Mouse (Mus musculus) bone marrow macrophage, adult 2 months (primary cell): ENCODE measurements at regions not wholly inside any gene's neighbourhood (a gene's known extent, or its start where the extent isn't known, plus 50 kb on each side); places are given as distances from the start of the nearest gene placed in this dataset.
A peak's percentile ranks its signal among the peaks of the same experiment; 100 is the strongest.

Experiments used
- H3K27ac ChIP-seq: 2 replicates; pipeline ENCODE4 v1.5.1; 2012; ENCODE audit warnings: low read depth, low read length; ENCODE audit not compliant: insufficient read depth
- H3K4me1 ChIP-seq: 2 replicates; pipeline ENCODE4 v1.6.1; 2012; ENCODE audit warnings: low read length; ENCODE audit not compliant: control insufficient read depth, insufficient read depth
- H3K4me3 ChIP-seq: 2 replicates; pipeline ENCODE4 v1.5.1; 2012; ENCODE audit warnings: mild to moderate bottlenecking, low read length, moderate library complexity; ENCODE audit not compliant: insufficient read depth
- CTCF ChIP-seq: IDR thresholded peaks from 2 replicates; pipeline ENCODE4 v1.5.1; 2012; ENCODE audit warnings: low read depth, mild to moderate bottlenecking, low read length, moderate library complexity
- POLR2A ChIP-seq: IDR thresholded peaks from 2 replicates; pipeline ENCODE4 v1.6.1; 2012; ENCODE audit warnings: mild to moderate bottlenecking, low read depth, low read length, borderline replicate concordance

DNA sequence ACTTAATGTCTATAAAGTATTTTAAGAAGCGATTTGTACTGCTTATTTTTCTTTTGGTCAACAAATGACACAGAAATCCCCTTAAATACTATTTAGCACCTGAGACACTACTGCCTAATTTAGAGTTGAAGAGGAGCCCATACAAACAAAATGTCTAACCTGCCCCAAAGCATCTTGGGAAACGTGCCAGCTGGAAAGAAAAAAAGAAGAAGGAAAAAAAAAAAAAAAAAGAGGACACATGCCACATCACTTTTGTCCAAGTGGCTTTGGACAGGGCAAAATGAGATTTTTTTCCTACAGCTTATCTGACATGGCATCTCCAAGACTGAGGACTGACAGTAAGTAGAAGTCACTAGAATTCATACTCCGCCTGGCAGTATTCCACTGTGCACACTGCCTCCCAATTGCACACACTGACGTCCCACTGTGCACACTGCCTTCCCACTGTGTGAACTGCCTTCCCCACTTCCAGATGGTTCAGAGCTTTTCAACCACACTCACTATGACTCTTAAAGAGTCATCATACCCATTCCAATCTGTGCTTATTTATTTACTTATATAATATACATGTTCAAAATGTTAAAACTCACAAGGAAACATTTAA lies 135.3 kb upstream of the Slc44a1 start:
- TF ChIP-seq POLR2A (no peak), CTCF (no peak)
- Histone ChIP-seq H3K4me3 (no peak overlapping the region), H3K4me1 (peaks cover 38% of the 10 kb centered on the region), H3K27ac (peak overlapping the region; percentile 92)

DNA sequence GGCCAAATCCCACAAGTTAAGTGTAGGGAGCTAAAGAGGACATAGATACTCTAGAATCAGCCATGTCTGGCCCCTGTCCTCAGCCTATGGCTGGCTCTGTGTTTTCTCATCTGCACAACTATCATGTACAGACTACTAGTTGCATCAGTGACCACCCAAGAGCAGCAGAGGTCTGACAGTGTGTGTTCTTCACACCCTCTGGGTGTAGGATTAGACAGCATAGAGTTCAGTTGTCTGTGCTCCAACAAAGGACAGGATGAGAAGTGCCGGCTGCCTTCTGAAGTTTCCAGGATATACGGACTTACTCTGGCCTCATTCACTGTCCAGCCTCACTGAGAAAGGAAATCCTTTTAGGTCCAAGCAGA lies 135.9 kb upstream of the Slc44a1 start:
- H3K4me3 ChIP-seq = no peak overlapping the region
- peak overlapping the region; percentile 92 for H3K27ac ChIP-seq
- H3K4me1 ChIP-seq = peaks cover 38% of the 10 kb centered on the region
- no peak for TF ChIP-seq POLR2A
- TF ChIP-seq CTCF = no peak

DNA sequence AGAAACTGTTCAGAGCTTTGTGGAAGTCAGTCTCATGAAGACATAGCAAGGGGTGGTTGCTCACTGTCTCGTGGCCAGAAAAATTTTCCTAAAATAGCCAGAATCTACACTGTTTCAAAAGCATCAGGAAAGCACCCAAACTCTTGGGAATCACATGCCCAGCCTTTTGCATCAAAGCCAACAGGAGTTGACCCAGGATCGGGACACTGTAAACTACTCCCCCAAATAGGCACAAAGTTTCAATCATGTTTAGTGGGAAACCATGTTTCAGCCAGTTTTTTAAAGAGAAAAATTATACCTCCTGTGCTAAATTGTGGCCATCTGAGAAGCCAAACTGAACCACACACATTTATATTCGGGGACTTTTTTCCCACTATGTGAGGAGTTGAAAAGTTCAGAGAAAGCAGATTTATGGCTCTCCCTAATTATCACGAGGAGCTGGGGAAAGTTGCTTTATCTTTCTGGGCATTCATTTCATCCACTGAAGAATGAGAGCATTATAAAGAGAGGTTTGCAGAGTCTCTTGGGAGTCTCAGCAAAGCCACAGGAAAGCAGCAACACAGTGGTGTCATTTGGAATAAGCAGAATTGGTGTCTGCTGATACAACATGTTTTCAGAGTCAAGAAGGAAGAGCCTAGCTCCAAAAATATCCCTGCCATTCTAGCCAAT lies 136.5 kb upstream of the Slc44a1 start:
- H3K27ac ChIP-seq = peak overlapping the region; percentile 92
- TF ChIP-seq CTCF = no peak
- no peak for TF ChIP-seq POLR2A
- H3K4me3 ChIP-seq = no peak overlapping the region
- peaks cover 34% of the 10 kb centered on the region for H3K4me1 ChIP-seq

DNA sequence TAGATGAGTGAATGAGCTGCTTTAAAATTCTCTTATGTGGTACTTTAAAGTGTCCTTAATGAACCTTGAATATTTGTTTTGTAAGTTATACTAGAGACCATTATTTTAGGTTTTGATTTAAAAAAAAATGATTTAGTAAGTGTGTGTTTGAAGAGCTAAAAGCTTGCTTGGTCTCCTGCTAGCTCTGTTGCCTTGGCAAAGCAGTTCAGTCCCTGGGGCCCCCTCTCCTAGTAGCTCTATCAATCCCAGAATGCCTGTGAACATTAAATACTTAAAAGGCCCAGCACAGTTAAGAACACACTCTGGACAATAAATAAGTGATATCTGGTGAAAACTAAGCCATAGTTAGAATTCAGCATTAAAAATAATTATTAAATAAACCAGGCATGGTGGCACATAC lies 138.3 kb upstream of the Abca1 start:
- TF ChIP-seq POLR2A (no peak), CTCF (no peak)
- Histone ChIP-seq H3K27ac (no peak overlapping the region), H3K4me1 (peaks cover 4% of the 10 kb centered on the region), H3K4me3 (no peak overlapping the region)

DNA sequence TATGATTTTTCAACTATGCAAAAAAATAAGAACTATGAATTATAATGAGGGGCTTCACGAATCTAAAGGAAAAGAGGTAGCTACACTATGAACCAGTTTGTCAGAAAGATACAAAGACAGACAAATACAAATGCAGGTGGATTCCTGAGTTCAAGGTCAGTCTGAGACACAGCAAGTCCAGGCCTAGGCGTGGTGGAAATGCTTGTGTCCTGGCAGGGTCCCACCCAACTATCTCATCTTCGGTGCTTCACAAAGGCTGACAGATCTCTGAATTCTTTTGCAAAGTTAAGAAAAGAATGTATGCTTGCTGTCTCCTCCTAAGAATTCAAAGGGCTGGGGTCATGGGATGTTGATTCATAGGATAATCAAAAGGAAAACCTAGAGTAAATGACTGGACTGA lies 132.9 kb upstream of the Abca1 start:
- Histone ChIP-seq H3K4me3 (no peak overlapping the region), H3K4me1 (no peaks in the 10 kb centered on the region), H3K27ac (no peak overlapping the region)
- TF ChIP-seq POLR2A (no peak), CTCF (no peak)

DNA sequence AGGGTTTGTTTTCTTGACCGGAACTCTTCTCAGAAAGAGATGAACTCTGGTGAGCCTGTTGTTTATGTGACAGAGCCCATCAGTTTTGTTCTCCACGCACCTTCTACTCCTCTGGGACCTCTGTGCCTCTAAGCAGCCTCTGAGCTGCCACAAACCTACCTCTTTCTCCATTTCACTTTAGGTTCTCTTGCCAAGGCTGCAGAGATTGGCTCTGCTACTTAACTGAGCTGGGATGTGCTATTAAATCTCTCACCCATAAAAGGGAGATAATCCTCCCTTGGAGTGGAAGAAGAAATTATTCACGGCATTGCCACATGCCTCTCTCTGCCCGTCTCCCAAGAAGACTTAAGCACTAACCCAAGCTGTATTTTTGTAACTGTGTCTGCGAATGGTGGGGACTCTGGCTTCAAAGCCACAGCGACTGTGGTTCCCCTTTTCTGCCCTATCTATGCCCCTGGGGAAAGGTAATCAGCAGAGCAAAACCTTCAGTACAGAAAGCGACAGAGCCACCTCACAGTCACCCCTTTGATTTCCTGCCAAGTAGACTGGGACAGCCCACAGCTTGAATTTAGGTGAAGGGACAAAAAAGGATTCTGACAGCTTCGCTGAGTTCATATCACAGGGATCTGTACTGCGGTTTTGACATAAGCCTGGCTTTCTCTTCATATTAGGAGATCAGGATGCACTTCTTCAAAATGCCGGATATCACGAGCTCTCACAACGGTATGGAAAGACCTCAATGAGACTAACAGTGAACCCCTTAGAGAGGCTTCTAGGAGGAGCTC lies 118.2 kb upstream of the Abca1 start:
- peaks cover 15% of the 10 kb centered on the region for H3K4me1 ChIP-seq
- peak overlapping the region; percentile 63 for H3K27ac ChIP-seq
- H3K4me3 ChIP-seq = no peak overlapping the region
- TF ChIP-seq CTCF (no peak), POLR2A (no peak)

DNA sequence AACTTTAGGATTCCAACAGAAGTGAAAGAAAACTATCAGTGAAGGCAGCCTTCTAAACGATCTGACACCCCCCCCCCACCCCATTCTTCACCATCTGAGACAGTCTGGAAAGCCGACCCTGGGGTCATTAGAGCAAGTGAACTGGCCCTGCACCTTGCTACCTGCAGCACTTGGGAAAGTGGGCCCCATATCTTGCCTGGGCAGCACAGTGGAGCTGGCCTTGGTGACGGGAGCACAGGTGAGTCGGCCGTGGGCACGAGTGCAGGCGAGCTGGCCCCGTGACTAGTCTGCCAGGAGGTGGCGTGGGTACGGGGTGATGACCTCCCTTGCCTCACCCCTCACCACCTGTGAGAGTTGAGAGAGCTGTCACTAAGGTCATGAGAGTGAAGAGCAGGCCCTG lies 110.7 kb upstream of the Abca1 start:
- H3K4me3 ChIP-seq = no peak overlapping the region
- no peak for TF ChIP-seq POLR2A
- TF ChIP-seq CTCF = no peak
- peak overlapping the region; percentile 64 for H3K27ac ChIP-seq
- H3K4me1 ChIP-seq = peaks cover 27% of the 10 kb centered on the region

DNA sequence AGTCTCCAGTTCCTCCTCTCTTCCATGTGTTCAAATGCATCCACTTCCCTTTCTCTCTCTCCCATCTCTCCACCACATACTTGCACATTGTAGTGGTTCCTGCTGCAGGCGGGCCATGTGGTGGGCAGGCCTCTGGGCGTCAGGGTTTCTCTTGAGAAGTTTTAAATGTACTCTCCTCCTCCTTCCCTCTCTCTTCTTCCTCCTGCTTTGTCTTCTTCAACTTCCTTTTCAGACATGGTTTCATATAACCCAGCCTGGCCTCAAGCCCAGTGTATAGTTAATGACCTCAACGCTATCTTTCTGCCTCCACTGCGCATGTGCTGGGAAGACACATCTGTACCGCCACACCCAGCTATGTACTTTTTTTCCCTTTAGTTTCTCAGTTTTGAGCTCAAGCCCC lies 110.3 kb upstream of the Abca1 start:
- H3K27ac ChIP-seq = peak overlapping the region; percentile 64
- TF ChIP-seq POLR2A (no peak), CTCF (no peak)
- peaks cover 28% of the 10 kb centered on the region for H3K4me1 ChIP-seq
- no peak overlapping the region for H3K4me3 ChIP-seq

DNA sequence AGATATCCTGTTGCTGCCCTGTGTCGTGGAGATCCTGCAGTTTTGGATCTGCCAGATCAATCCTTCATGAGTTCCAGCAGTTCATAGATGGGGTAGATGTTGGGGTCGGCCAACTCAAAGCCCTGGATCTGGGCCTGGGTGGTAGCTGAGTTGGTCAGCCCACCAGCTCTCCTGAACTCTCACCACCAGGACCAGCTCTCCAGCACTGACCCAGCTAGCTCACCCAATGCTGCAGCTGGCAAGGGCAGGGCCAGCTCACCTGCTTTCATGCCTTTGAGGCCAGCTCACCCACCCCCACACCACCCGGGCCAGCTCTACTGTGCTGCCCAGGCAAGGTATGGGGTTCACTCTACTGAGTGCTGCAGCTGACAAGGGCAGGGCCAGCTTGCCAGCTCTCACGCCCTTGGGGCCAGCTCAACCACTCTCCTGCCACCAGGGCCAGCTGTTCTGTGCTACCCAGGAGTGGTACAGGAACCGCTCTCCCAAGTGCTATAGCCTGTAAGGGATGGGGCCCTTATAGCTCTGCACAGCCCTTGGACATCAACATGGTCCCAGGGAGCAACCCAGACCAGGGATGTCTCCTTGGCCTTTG lies 109.7 kb upstream of the Abca1 start:
- H3K4me1 ChIP-seq = peaks cover 33% of the 10 kb centered on the region
- no peak for TF ChIP-seq POLR2A
- no peak for TF ChIP-seq CTCF
- peak overlapping the region; percentile 64 for H3K27ac ChIP-seq

More for the DNA sequence above, 109.7 kb upstream of the Abca1 start:
- H3K4me3 ChIP-seq = peak overlapping the region; percentile 5; the same call in 1 of the 2 replicates
